Mouse (Mus musculus) gastrocnemius, postnatal 14 days (tissue): ENCODE measurements around the gene Gm813. TPM values are rescaled to one million over a fixed set of nuclear protein-coding genes. Genes with fewer than 3 reads are reported as not detected.

ENCODE experiments used
- DNase-seq: peaks from one replicate; pipeline ENCODE4 v3.0.0; 2021; ENCODE audit warnings: mixed read lengths
- intact Hi-C: fragments of 180-260 bp; cut with DNase I; formaldehyde crosslinking; loops from one replicate; pipeline ENCODE4 v1.15.1; 2025; ENCODE audit warnings: low total_unique reads
- total RNA-seq, 2 experiments: library from RNA; stranded (reverse); gene quantifications; 2 replicates each; pipeline ENCODE4 v1.2.3; 2021

Gene Gm813
- total RNA-seq, 2 experiments from 2014 or later = not detected

DNA sequence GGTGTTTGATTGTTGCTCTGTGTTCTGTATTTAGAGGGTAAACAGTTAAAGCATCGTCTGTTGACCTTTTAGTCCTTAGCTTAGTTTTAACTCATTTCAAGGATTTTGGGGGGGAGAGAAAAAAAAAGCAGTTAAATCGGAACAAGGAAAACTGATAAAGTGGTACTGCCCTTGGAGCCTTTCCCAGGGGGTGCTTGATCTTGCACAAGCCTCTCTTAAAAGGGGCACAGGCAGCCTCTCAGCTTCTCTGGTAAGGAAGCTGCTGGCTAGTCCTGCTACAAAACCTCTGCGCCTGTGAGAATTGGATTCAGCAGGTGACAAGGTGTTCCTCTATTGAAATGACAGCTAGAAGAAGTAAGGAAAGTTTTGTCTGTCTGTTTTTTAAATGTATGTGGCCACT is 5.6 kb upstream of the Gm813 start:
- DNase-seq = no peak
- intact Hi-C loops = loop anchor here (5.0 to 10.0 kb wide), 2 partner anchors 160 to 328 kb away; no protein-coding TSS in a partner anchor

DNA sequence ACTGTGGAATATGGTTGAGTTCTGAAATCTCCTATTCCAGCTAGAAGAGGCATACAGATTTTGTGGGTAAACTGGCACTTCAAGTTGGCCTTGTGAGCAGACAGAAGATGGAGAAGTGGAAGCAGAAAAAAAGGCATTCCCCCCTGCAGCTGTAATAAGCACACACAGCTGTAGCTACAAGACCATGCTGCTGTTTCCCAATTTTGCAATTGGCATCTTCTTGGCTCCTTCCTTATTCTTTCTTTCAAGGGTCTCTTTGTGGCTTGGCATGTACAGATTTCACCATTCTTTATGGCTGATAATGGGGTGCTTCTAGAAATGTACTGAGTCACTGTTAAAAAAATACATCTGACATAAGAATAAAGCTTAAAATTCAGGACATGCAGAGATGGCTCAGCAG is 568 bp upstream of the Gm813 start:
- no peak for DNase-seq
- intact Hi-C loops = no loop called here

DNA sequence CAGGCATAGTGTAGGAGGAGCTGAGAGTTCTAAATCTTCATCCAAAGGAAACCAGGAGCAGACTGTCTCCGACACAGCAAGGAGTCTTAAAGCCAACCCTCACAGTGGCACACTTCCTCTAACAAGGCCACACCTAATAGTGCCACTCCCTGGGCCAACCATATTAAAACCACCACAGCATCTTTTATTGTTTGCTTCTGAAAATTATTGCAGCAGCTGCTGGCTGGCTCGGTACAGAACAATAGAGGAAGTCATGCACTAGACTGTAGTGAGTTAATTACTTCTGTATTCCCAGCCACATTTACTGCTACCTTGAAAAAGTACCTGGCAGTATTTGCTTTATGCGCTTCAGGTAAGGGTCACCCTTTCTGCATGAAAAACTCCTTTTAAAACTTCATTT is 3.8 kb downstream of the Gm813 start:
- DNase-seq = no peak
- intact Hi-C loops = no loop called here

DNA sequence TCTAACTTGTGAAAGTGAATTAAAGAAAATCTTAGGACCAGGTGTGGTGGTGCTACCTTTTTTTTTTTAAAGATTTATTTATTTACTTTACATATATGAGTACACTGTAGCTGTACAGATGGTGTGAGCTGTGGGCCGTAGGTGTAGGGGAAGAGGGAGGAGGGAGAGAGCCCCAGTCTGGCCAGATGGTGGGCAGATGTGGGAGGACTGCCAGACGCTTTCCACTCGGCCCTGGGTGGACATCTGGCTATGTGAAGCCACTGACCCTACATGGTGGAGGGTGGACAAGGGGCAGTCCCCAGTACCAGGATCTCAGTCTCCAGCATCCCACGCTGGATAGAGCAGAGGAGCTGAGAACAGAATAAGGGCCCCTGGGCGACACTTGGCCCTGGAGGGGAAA is 9.7 kb downstream of the Gm813 start:
- DNase-seq = no peak
- intact Hi-C loops = no loop called here

DNA sequence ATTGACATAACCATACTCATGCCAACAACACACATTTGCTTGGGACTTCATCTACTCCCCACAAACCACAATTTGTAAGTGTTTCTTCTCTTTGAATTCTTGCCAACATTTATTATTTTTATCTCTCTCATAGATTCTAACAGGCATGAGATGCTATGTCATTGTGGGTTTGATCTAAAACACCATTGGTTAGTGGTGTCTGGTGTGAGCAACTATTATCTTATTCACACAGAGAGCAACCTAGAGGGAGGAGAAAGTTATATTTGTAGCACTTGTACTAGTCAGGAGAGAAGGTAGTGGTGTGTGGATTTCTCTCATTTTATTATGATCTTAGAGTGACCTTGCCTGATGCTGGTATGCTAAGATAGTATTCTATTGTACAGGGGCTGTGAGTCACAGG is 12.1 kb downstream of the Gm813 start:
- intact Hi-C loops = no loop called here
- no peak for DNase-seq

DNA sequence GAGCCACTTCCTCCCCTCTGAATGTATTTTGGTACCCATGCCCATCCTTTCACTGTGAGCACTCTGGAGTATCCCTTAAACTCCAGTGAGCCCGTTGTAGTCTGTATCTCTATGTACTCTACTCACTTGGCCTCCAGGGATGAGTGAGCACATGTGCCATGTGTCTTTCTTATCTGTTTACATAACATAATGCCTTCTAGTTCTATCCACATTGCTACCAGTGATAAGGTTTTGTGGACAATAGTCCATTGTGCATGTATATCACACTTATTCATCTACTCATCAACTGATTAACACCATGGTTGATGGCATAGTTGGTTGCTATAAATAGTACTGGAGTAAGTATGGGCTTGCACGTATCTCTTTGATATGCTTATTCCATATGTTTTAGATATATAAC is 12.9 kb downstream of the Gm813 start:
- no peak for DNase-seq
- intact Hi-C loops = no loop called here

DNA sequence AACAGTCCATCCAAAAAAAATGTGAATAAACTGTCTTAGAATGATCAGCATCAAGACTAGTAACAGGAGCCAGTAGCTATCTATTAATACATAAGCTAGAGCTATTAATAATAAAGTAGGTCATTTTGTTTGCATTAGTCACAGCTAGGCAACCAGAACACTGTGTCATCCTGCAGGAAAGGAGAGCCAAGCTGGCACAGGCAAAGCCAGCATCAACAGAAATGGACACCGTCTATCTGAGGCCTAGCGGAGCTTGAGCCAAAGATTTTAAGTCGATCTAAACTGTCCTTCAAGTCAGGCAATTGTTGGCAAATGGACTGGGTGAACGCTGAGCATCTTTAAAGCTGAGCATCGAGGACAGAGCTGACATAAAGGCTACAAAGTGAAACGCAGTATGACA is 15.9 kb downstream of the Gm813 start:
- DNase-seq = peak; percentile 49

DNA sequence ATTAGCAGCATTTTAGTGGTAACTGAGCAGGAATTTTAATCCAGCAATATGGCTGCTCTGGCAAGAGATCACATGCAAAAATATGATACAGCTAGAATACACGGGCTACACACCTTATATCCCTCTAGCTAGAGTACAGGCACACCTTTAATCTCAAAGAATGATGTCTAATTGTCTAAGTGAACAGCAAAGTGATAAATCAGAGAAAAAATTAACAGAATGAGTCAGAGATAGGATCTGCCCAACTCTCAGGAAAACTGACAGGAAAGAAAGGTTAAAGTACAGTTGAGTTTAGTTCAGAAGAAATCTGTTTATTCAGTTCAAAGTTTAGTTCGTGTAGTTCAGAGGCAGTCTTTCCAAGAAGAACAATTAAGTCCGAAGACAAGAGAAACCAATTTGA is 25.5 kb downstream of the Gm813 start:
- intact Hi-C loops = no loop called here
- no peak for DNase-seq

More for the DNA sequence above, 15.9 kb downstream of the Gm813 start:
- intact Hi-C loops = no loop called here

DNA sequence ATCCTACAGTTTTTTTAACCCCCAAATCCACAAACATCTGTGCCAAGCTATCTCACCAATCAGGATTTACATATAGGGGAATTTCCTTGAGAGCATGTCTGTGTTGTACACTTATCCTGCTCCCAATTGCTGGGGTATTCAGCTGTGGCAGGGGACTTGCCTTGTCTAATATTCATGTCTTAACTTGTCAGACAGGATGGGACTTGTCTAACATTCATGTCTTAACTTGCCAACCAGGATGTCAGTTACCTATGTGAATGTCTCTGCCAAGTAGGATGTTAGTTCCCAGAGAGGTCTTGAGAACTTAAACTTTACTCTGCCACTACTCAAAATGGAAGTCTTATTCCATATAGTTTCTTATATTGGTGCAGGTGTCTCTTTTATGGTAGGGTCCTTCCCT is 27.3 kb downstream of the Gm813 start:
- no peak for DNase-seq
- intact Hi-C loops = no loop called here

DNA sequence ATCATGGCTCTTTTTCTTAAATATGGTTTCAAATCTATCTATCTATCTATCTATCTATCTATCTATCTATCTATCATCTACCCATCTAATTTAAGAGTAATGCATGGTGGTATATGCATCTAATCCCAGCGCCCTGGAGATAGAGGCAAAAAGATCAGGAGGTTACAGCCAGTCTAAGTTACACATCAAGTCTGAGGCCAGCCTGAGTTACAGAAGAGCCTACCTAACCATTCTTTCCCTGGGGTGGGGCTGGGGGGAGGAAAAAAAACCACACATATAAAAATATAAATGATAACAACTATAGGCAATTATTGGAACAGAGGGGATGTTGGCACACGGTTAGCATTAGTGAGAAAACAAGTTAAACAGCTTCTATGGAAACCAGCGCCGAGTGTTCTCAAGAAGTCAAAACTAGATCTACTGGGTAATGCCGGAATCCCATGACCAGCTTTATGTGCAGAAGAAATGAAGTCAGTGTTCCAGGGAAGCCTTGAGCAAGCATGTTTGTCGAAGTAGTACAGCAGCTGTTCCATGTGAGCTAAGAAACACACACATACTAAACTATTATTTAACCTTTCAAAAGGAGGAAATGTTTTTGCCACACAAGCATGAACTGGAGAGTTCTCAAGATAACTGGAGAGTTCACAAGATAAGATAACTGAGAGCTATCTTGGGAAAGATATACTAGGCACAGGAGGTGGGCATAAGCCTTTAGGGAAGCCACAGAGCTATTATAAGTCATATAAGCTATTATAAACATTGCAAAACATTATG is 42.6 kb downstream of the Gm813 start:
- no peak for DNase-seq
- intact Hi-C loops = no loop called here

DNA sequence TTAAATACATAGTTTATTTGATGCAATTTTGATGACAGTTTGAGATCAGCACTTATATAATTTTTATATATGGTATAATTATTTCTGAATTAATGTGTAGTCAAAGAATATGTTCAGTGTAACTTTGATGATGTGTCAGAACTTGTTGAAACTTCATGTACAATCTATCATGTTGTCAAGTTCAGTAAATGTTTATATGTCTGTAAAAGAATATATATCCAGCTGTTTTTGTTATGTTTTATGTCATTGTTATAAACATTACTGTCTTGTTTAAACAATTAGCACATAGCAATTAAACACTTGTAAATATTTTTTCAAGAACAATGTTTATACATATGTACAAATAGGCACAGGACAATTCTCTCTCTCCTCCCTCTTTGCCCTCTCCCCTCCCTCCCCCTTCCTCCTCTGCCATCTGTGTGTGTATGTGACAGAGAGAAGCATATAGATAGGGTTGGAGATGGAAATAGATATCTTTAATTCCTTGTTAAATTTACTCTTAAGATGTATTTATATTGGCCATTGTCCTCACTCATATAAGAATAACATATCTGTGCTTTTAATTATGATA is 46.0 kb downstream of the Gm813 start:
- DNase-seq = no peak
- intact Hi-C loops = no loop called here

Other genes with a start within 250 kb of the Gm813 start
- 10 to 100 TPM in 1 of 2 experiments, 1 to 10 TPM in 1; 8.6 to 12.9 TPM for gene Dcbld2, start 208.5 kb downstream of the Gm813 start, total RNA-seq
- 10 to 100 TPM; 45.5 to 50.0 TPM for gene St3gal6, start 92.7 kb downstream of the Gm813 start, total RNA-seq
- not detected for gene E330017A01Rik, start 21.8 kb upstream of the Gm813 start, total RNA-seq
- gene Cpox, start 53.3 kb upstream of the Gm813 start, total RNA-seq = 10 to 100 TPM; 12.0 to 14.0 TPM
- gene Gpr15, start 102.1 kb upstream of the Gm813 start, total RNA-seq = not detected
- gene Cldnd1, start 110.9 kb upstream of the Gm813 start, total RNA-seq = 10 to 100 TPM; 59.4 to 67.2 TPM
- not detected for gene Olfr172, start 146.2 kb upstream of the Gm813 start, total RNA-seq
- gene Olfr173, start 183.3 kb upstream of the Gm813 start, total RNA-seq = not detected
- gene Olfr175-ps1, start 209.8 kb upstream of the Gm813 start, total RNA-seq = not detected